Mouse (Mus musculus): ENCODE data around the gene Usp29. TPM values are rescaled to one million over a fixed set of nuclear protein-coding genes. Genes with fewer than 3 reads are reported as not detected.
"Not testable (repeated sequence)": the region's sequence is repeated elsewhere in the genome, so short reads cannot be mapped to it uniquely, and the experiment has no call there.

Gene Usp29
- total and polyA plus RNA-seq, 3 experiments, result 0.31 to 1.4 (median 1.2) TPM

GRCm38 (mm10) chr7:6765240-6765639 lies 34.9 kb downstream of the Usp29 start:
- DNase-seq, result no peak

DNA sequence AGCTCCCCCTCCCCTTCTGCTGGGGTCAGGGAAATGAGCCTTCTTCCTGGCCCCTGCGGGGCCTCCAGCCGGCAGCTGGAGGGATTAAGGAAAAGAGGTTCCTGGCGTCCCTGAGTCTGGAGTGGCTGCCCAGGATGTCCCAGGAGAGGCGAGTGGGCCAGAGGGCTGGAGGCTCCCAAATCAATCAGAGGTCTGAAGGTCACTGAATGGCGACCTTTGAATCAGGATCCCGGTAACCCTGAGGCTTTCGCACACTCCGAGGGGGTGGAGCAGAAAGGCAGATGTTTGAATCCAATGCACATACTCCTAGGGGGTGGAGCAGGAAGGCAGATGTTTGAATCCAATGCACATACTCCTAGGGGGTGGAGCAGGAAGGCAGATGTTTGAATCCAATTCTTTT lies 39.9 kb downstream of the Usp29 start:
- peak; percentile 40 for DNase-seq

- not testable (repeated sequence) for DNase-seq
These were observed 43.6 kb downstream of the Usp29 start for GRCm38 (mm10) chr7:6773865-6774413.

- DNase-seq, result no peak
These were observed 46.1 kb downstream of the Usp29 start for GRCm38 (mm10) chr7:6776314-6777059.

DNA sequence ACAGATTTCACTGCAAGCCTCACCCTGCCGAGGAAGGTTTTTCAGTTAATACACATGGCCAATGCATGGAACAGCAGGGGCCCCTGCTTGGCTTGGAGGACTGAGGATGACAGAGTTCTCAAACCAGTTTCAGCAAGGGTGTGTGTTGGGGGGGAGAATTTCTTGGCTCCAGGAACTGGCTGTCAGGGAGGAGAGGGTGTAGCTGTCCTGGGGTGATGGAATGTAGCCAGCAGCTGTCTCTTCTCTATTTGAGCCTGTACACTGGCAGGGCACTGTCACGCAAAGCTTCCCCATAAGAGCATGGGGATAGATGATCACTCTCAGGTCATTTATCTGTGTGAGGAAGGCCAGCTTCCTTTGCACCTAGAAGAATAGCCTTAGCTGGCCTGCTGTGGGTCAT lies 46.7 kb downstream of the Usp29 start:
- no peak for DNase-seq

DNA sequence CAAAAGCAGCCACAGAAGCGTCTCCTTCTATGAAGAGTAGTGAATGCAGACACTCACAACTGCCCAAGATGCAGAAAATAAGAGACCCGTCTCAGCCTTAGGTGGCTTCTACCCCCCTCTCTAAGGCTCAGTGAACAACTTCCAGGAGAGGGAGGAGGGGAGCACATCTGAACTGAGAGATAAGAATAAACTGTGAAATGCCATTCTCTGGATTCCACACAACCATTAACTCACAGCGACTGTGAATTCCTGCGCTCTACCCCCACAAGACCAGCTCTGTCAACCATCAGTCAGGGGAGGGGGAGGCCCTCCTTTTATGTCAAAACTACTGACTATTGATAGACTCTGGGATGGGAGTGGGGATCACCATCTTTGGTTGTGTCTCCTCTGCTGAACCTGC lies 47.3 kb downstream of the Usp29 start:
- DNase-seq, result no peak

DNA sequence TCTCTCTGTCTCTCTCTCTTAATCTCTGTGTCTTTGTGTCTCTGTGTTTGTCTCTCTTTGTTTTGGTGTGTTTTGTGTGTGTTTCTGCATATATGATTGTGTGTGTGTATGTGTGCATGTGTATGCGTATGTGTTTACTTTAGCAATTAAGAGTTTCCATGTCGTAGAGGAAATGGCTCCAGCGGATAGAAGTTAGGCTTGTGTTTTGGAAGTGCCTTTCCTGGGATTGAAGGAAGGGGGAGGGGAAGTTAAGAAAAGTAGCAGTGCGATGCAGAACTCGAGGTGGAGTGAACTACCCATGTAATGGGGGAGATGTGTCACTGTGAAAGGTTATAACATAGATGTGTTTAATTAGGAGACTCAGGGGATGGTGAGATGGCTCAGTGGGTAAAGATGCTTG lies 48.8 kb downstream of the Usp29 start:
- no peak for DNase-seq

- no peak for DNase-seq
These were observed 51.2 kb downstream of the Usp29 start for GRCm38 (mm10) chr7:6781541-6781940.

DNA sequence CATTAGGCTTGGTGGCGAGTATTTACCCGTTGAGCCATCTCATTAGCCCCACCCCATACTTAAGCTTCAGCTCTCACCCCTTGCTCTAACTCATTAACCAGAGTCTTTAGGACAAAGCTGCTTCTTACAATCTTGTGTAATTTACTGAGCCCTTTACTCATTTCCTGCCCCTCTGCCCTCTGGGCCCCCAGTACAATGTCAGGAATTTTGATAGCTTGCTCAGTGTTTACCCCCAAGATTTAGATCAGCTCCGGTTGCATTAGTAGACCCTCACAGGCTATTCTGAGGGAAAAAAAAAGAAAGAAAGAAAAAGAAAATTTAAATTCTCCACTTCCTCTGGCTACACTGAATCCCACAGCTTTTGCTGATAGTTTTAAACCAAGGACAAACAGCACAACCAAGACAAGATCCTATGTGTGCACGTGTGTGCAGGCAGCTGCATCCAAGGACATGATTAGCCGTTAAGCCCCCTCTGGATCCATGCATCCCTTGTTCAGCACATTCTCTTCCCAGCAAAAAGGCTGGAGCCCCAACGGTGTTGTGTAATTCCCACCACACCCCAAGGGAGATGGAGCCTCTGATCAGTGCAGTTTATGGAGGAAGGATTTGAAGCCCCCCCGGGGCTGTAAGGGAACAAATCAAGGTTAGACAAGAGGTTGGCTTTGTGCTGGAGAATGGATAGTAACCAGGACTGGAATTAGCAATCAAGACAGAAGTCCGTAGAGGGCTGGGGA lies 54.1 kb downstream of the Usp29 start:
- no peak for DNase-seq

GRCm38 (mm10) chr7:6787000-6787399 lies 56.6 kb downstream of the Usp29 start:
- no peak for DNase-seq

GRCm38 (mm10) chr7:6788101-6788500 lies 57.7 kb downstream of the Usp29 start:
- no peak for DNase-seq

DNA sequence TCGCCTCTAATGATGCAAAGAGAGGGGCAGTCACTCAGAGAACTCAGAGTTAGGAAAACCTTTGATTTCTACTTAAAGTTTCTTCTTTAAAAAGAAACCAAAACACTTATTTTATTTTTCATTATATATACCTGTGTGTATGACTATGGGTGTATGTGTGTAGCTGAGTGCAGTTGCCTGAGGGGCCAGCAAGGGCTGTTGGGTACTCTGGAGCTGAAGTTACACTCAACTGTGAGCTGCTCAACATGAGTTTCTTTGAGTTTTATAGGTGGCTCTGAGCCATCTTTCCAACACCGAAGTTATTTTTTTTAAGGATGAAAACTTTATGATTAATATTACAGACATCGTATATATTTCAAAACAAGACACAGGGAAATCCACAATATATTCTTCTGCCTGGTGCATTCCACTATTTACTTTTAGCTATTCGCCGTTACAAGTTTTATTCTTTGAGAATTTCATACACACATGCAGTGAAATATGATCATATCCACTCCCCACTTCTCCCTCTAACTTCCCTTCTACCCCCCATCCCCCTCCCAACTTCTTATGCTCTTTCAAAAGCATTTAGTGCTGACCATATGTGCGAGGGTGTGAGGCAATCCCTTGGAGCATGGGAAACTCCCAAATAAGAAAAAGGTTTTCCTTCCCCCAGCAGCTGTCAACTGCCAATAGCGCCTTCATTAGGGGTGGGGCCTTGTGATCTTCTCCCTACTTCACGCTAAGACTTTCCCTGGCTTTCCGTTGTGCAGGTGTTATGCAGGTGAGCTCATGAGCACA lies 61.1 kb downstream of the Usp29 start:
- no peak for DNase-seq

GRCm38 (mm10) chr7:6793240-6793639 lies 62.9 kb downstream of the Usp29 start:
- DNase-seq, result no peak

DNA sequence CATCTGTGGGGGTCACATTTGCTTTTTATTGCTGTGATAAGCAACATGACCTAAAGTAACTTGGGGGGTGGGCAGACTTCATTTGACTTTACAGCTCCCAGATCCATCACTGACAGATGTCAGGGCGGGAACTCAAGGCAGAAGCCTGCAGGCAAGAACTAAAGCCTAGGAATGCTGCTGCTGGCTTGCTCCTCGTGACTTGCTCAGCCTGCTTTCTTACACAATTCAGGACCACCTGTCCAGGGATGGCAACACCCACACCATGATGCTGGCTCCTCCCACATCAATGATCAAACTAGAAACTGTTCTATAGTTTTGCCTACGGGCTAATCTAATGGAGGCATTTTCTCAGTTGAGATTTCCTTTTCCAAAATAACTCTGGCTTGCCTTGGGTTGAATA lies 63.4 kb downstream of the Usp29 start:
- DNase-seq, result no peak

DNA sequence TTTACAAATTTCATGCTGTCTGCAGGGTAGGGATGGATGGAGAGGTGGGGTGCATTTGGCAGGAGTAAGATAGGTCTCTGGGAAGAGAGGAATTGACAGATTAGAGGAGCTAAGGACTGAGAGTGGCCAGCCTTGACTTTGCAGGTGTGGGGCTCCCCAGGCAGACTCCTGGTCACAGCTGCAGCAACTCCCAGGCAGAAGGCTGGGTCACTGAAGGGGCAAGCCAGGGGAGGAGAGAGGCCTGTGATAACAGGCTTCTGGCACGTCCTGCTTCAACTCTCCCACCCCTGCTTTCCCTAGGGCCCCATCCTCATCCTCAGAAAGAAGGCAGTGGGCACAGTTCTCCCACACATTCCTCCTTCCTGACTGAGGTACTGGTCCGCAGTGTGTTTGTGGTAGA lies 67.0 kb downstream of the Usp29 start:
- no peak for DNase-seq

GRCm38 (mm10) chr7:6799105-6799805 lies 68.9 kb downstream of the Usp29 start:
- no peak for DNase-seq

GRCm38 (mm10) chr7:6800586-6801441 lies 70.4 kb downstream of the Usp29 start:
- DNase-seq, result no peak

DNA sequence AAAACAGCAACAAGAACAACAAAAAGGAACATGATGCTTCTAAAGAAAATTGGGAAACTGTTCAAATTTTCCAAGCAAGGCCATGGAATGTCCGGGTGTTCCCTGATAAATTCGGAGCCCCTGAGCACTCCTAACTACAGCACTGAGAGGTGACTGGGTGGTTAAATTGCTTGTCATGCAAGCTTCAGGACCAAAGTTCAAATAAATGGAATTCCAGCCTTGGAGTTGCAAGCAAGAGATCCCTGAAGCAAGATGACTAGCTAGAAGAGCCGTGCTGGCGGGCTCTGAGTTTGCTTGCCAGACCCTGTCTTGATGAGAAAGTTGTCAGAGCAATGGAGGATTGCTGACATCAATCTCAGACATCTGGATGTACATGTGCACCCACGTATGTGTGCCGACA lies 71.3 kb downstream of the Usp29 start:
- DNase-seq, result no peak

DNA sequence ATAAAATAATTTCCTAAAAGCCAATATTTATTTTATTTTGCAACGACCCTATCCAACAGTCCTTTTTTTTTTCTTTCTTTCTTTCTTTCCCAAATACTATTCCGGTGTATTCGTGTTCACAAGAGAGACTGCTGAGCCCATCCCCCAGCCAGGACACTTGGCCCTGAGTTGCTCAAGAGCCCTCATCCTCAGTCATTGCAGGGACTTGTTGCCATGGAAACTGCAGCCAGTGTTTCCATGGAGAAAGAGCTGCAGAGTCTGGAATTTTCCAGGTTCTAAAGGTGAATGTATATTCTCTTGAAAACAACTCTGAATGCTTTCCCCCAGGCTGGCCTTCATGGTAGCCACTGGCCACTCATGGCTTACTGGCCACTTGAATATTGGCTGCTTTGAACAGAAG lies 80.2 kb downstream of the Usp29 start:
- DNase-seq, result no peak

DNA sequence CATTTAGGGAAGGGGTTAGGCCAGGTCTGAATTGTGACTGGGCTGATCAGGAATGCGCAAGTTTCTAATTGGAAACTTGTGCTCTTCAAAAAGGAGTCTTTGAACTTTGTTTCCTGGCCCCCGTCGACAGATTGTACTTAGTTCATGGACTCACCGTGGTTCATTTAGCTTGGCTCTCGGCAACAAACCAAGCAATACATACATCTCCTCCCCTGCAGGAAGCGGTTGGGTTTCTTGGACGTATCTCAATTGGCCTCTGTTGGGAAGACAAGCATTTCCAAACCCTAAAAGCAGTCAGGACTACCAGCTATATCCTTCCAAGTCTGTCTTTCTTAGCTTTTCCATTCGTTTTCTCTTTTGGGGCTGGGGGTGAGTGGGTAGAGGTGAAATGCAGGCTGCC lies 84.6 kb downstream of the Usp29 start:
- DNase-seq, result no peak
